Mouse (Mus musculus) hindbrain, embryonic 16.5 days (tissue): ENCODE measurements around the gene Dock4. TPM values are rescaled to one million over a fixed set of nuclear protein-coding genes. Genes with fewer than 3 reads are reported as not detected.

Source experiments
- ATAC-seq: fragments of 200-750 bp; cut with Nextera tagmentation; 2 replicates; pipeline ENCODE4 v1.8.0; 2017; ENCODE audit warnings: moderate TSS enrichment, moderate library complexity
- H3K27ac ChIP-seq: fragments of 300-500 bp; sonication (generic); 2 replicates; pipeline ENCODE4 v1.5.1; 2014; ENCODE audit warnings: low read depth, mild to moderate bottlenecking, control low read depth, low read length, moderate library complexity
- H3K27me3 ChIP-seq: fragments of 300-500 bp; sonication (generic); replicated peaks from 2 replicates; pipeline ENCODE4 v1.6.1; 2014; ENCODE audit warnings: low read length; ENCODE audit not compliant: control insufficient read depth, insufficient read depth
- H3K36me3 ChIP-seq: fragments of 300-500 bp; sonication (generic); 2 replicates; pipeline ENCODE4 v1.6.1; 2014; ENCODE audit warnings: mild to moderate bottlenecking, low read length, moderate library complexity, mixed read lengths; ENCODE audit not compliant: control insufficient read depth, insufficient read depth
- H3K4me1 ChIP-seq: fragments of 300-500 bp; sonication (generic); 2 replicates; pipeline ENCODE4 v1.6.1; 2014; ENCODE audit warnings: low read depth, low read length; ENCODE audit not compliant: control insufficient read depth, insufficient read depth
- H3K4me2 ChIP-seq: fragments of 300-500 bp; sonication (generic); 2 replicates; pipeline ENCODE4 v1.6.1; 2014; ENCODE audit warnings: mild to moderate bottlenecking, low read length, control low read depth, moderate library complexity
- H3K4me3 ChIP-seq: fragments of 300-500 bp; sonication (generic); 2 replicates; pipeline ENCODE4 v1.5.1; 2014; ENCODE audit warnings: mild to moderate bottlenecking, low read length, control low read depth, moderate library complexity
- H3K9ac ChIP-seq: fragments of 300-500 bp; sonication (generic); 2 replicates; pipeline ENCODE4 v1.6.1; 2014; ENCODE audit warnings: low read depth, mild to moderate bottlenecking, control low read depth, low read length, moderate library complexity
- H3K9me3 ChIP-seq: fragments of 300-500 bp; sonication (generic); 2 replicates; pipeline ENCODE4 v1.6.1; 2014; ENCODE audit warnings: mild to moderate bottlenecking, low read length, moderate library complexity; ENCODE audit not compliant: control insufficient read depth
- WGBS: fragments of 180-500 bp; shearing (Covaris S2); extraction: QIAGEN DNeasy Blood & Tissue Kit; methylation state at CpG from one replicate; pipeline ENCODE4 v1.1.7; 2014; 5-methylcytosine and 5-hydroxymethylcytosine counted together
- polyA plus RNA-seq: library from polyadenylated mRNA; unstranded; fragments of >200 nt; fragmentation: Nextera tagmentation; extraction: Ambion mirVana; gene quantifications from 2 replicates; pipeline ENCODE4 v1.2.1, GENCODE M21; 2015

The Dock4 gene
- polyA plus RNA-seq, 1 experiment from 2014 or later: 28.9 TPM

GRCm38 (mm10) chr12:40585456-40586141 is 139.8 kb downstream of the Dock4 start:
- Histone ChIP-seq H3K27me3 (no peaks in the 10 kb centered on the region), H3K9ac (no peak overlapping the region), H3K4me2 (no peak overlapping the region), H3K4me3 (no peak overlapping the region), H3K36me3 (no peaks in the 10 kb centered on the region), H3K27ac (no peak overlapping the region), H3K9me3 (no peaks in the 10 kb centered on the region), H3K4me1 (no peaks in the 10 kb centered on the region)
- no peak for ATAC-seq
- WGBS: 88% methylated on average over 4 of the region's 4 CpGs

GRCm38 (mm10) chr12:40594161-40594560 is 148.4 kb downstream of the Dock4 start:
- Histone ChIP-seq H3K27me3 (no peaks in the 10 kb centered on the region), H3K27ac (no peak overlapping the region), H3K4me3 (no peak overlapping the region), H3K9me3 (no peaks in the 10 kb centered on the region), H3K9ac (no peak overlapping the region), H3K36me3 (no peaks in the 10 kb centered on the region), H3K4me1 (no peaks in the 10 kb centered on the region; the same call in none of the 2 replicates), H3K4me2 (no peak overlapping the region)
- no peak for ATAC-seq
- 82% methylated on average over 4 of the region's 4 CpGs for WGBS

- no peak overlapping the region for H3K9ac ChIP-seq
- no peak overlapping the region for H3K27ac ChIP-seq
- H3K27me3 ChIP-seq: no peaks in the 10 kb centered on the region
- no peaks in the 10 kb centered on the region for H3K36me3 ChIP-seq
- no peak overlapping the region for H3K4me3 ChIP-seq
- 82% methylated on average over 6 of the region's 6 CpGs for WGBS
- no peaks in the 10 kb centered on the region; the same call in none of the 2 replicates for H3K4me1 ChIP-seq
- no peak overlapping the region for H3K4me2 ChIP-seq
- no peak for ATAC-seq
- H3K9me3 ChIP-seq: no peaks in the 10 kb centered on the region
Measured at GRCm38 (mm10) chr12:40595440-40595839, 149.7 kb downstream of the Dock4 start.

- Histone ChIP-seq H3K36me3 (no peaks in the 10 kb centered on the region), H3K4me1 (no peaks in the 10 kb centered on the region; the same call in none of the 2 replicates), H3K9me3 (no peaks in the 10 kb centered on the region), H3K9ac (no peak overlapping the region), H3K27ac (no peak overlapping the region), H3K27me3 (no peaks in the 10 kb centered on the region), H3K4me2 (no peak overlapping the region), H3K4me3 (no peak overlapping the region)
- ATAC-seq: peak; percentile 60; the same call in 1 of the 2 replicates
- 74% methylated on average over 7 of the region's 7 CpGs for WGBS
Measured at GRCm38 (mm10) chr12:40596020-40596419, 150.3 kb downstream of the Dock4 start.

GRCm38 (mm10) chr12:40596441-40596840 is 150.7 kb downstream of the Dock4 start:
- ATAC-seq: no peak; the same call in 1 of the 2 replicates
- no peaks in the 10 kb centered on the region for H3K36me3 ChIP-seq
- H3K27ac ChIP-seq: no peak overlapping the region
- no peak overlapping the region for H3K9ac ChIP-seq
- 92% methylated on average over 6 of the region's 6 CpGs for WGBS
- H3K9me3 ChIP-seq: no peaks in the 10 kb centered on the region
- H3K4me2 ChIP-seq: no peak overlapping the region
- no peaks in the 10 kb centered on the region for H3K27me3 ChIP-seq
- H3K4me3 ChIP-seq: no peak overlapping the region
- no peaks in the 10 kb centered on the region; the same call in none of the 2 replicates for H3K4me1 ChIP-seq

GRCm38 (mm10) chr12:40599952-40600351 is 154.2 kb downstream of the Dock4 start:
- no peak overlapping the region for H3K27ac ChIP-seq
- ATAC-seq: no peak
- H3K27me3 ChIP-seq: no peaks in the 10 kb centered on the region
- H3K4me3 ChIP-seq: no peak overlapping the region
- no peak overlapping the region for H3K4me2 ChIP-seq
- no peaks in the 10 kb centered on the region; the same call in none of the 2 replicates for H3K4me1 ChIP-seq
- 64% methylated on average over 2 of the region's 2 CpGs for WGBS
- no peak overlapping the region for H3K9ac ChIP-seq
- no peaks in the 10 kb centered on the region for H3K36me3 ChIP-seq
- no peaks in the 10 kb centered on the region for H3K9me3 ChIP-seq

- Histone ChIP-seq H3K4me2 (no peak overlapping the region), H3K9me3 (no peaks in the 10 kb centered on the region), H3K27me3 (no peaks in the 10 kb centered on the region), H3K36me3 (no peaks in the 10 kb centered on the region), H3K4me3 (no peak overlapping the region), H3K27ac (no peak overlapping the region), H3K9ac (no peak overlapping the region), H3K4me1 (no peaks in the 10 kb centered on the region)
- no peak for ATAC-seq
- 68% methylated on average over 4 of the region's 4 CpGs for WGBS
Measured at GRCm38 (mm10) chr12:40605565-40605964, 159.8 kb downstream of the Dock4 start.

GRCm38 (mm10) chr12:40622926-40623325 is 177.2 kb downstream of the Dock4 start:
- Histone ChIP-seq H3K4me1 (no peaks in the 10 kb centered on the region), H3K36me3 (0 out of 2 replicates have a peak, but pooled peaks cover 2% of the 10 kb centered on the region), H3K9ac (no peak overlapping the region), H3K4me2 (no peak overlapping the region), H3K27ac (no peak overlapping the region), H3K27me3 (no peaks in the 10 kb centered on the region), H3K4me3 (no peak overlapping the region), H3K9me3 (no peaks in the 10 kb centered on the region)
- peak; percentile 84; the same call in 1 of the 2 replicates for ATAC-seq

GRCm38 (mm10) chr12:40626521-40626920 is 180.8 kb downstream of the Dock4 start:
- H3K27me3 ChIP-seq: no peaks in the 10 kb centered on the region
- H3K36me3 ChIP-seq: 0 out of 2 replicates have a peak, but pooled peaks cover 2% of the 10 kb centered on the region
- H3K4me2 ChIP-seq: no peak overlapping the region
- no peaks in the 10 kb centered on the region for H3K9me3 ChIP-seq
- WGBS: 96% methylated on average over 1 of the region's 1 CpGs
- H3K27ac ChIP-seq: no peak overlapping the region
- no peak overlapping the region for H3K4me3 ChIP-seq
- ATAC-seq: no peak
- no peak overlapping the region for H3K9ac ChIP-seq
- no peaks in the 10 kb centered on the region for H3K4me1 ChIP-seq
